Mouse (Mus musculus): ENCODE data around the gene Parp11.

- TF ChIP-seq CTCF (IDR thresholded peaks at IDR 0.05; ENCODE audit: low read depth, low read length): no peak
- TF ChIP-seq POLR2A (IDR thresholded peaks at IDR 0.05; ENCODE audit: extremely low read depth, insufficient read depth, low read length): no peak
Observed at GRCm38 (mm10) chr6:127464523-127464922, 17.9 kb downstream of the Parp11 start.

Measured in liver, adult 2 months (tissue).